Mouse (Mus musculus) CD4-positive helper T cell, adult 2 months (primary cell): ENCODE measurements at regions not wholly inside any gene's neighbourhood (a gene's known extent, or its start where the extent isn't known, plus 50 kb on each side); places are given as distances from the start of the nearest gene placed in this dataset.
A peak's percentile ranks its signal among the peaks of the same experiment; 100 is the strongest.
"Not testable (repeated sequence)": the region's sequence is repeated elsewhere in the genome, so short reads cannot be mapped to it uniquely, and the experiment has no call there.

ENCODE experiments used
- DNase-seq: peaks from one replicate; pipeline ENCODE4 v3.0.0-alpha.2; 2012; ENCODE audit warnings: low read depth, missing footprints, low spot score

DNA sequence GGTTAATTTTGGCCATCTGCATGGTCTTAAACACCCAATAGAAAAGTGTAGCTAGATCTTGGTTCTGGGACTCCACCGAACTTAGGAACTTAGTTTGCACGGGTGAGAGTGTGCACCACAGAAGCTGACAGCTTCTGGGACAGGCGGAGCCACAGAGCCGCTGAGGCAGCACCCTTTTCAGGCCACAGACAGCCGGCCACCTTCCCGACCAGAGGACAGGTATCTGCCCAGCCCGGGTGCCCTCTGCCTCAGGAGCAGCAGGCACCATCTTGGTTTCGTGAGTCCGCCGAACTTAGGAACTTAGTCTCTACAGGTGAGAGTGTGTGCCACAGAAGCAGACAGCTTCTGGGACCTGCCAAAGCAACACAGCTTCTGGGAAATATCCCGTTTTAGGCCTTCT lies 82.6 kb downstream of the Btbd35f22 start:
- DNase-seq, result not testable (repeated sequence)

DNA sequence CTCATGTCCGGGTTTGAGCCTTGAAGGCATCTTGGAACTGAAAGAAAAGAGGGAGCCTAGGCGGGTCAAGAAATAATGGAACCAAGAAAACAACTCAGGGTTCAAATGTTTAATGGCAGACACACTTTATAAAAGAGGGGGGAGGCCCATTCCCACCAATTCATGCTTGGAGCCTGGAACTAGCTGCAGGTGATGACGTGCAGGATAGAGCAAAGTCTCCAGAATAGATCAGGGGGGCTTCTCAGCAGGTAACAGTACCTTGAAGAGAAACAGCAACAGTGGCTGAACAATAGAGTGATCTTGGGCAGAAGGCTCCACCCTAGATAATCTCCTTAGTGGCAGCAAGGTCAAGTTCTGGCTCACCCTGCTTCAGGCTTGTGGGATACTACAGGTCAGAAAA lies 100.5 kb downstream of the Btbd35f22 start:
- DNase-seq, result peak; percentile 0
